ENCODE assay signal across 25 mouse cellular contexts in the genomic region with DNA sequence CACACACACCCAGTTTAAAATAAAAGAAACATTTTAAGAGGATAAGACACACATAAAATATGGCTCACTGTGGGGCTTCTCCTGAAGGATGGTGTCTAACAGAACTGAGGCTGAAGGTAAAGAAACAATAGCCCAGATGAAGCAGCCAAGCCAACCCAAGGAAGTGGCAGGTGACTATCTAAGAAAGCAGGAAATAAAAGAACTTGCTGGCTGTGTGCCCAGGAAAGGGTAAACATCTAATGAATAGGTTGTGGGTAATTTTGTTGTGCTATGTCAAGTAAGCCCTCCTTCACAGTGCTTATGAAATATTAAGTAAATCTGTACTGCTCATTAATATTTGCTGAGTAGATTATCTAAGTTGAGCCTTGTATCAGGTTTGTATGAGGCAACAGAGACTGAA.
"Had no signal": no experiment of that assay in that cellular context is flagged by ENCODE, and none has a peak within 500 bp of the region (broad histone marks: within the 10 kb centered on the region; RNA-seq: fewer than 3 reads in every experiment).

No protein-coding gene starts in this region.

- H3K4me2 ChIP-seq: heart, embryonic 12.5 days; hindbrain, embryonic 12.5 days; hindbrain, embryonic 14.5 days; intestine, embryonic 15.5 days; limb, embryonic 13.5 days; limb, embryonic 15.5 days had no signal

- H3K4me3 ChIP-seq: gastrocnemius, adult 2 months; heart, embryonic 10.5 days; heart, embryonic 12.5 days; hindbrain, embryonic 10.5 days; hindbrain, embryonic 12.5 days; intestine, embryonic 15.5 days; layer of hippocampus, adult 2 months; left cerebral cortex, adult 2 months; limb, embryonic 13.5 days; limb, embryonic 15.5 days had no signal

- H3K27ac ChIP-seq: gastrocnemius, adult 2 months; heart, embryonic 10.5 days; hindbrain, embryonic 10.5 days; hindbrain, embryonic 12.5 days; hindbrain, embryonic 14.5 days; intestine, embryonic 15.5 days; layer of hippocampus, adult 2 months; left cerebral cortex, adult 2 months; limb, embryonic 13.5 days; limb, embryonic 15.5 days had no signal

- H3K36me3 ChIP-seq: heart, embryonic 10.5 days; heart, embryonic 12.5 days; hindbrain, embryonic 10.5 days; hindbrain, embryonic 12.5 days; intestine, embryonic 15.5 days; limb, embryonic 13.5 days; limb, embryonic 15.5 days had no signal

- DNase-seq: gastrocnemius, adult 2 months; gastrocnemius, postnatal 10 days; gastrocnemius, postnatal 25 days; heart, adult 18-20 months; heart, postnatal 10 days; heart, postnatal 4 days; kidney, adult 18-20 months; kidney, adult 8-10 months; kidney, postnatal 10 days; kidney, postnatal 25 days; kidney, postnatal 4 days; left cerebral cortex, postnatal 4 days had no signal

- H3K9me3 ChIP-seq: heart, embryonic 10.5 days; heart, embryonic 12.5 days; hindbrain, embryonic 10.5 days; hindbrain, embryonic 12.5 days; intestine, embryonic 15.5 days; limb, embryonic 13.5 days; limb, embryonic 15.5 days had no signal

- ATAC-seq: hindbrain, embryonic 16.5 days; inflammation-experienced regulatory T-cells, adult 6 months; intestine, embryonic 15.5 days; intestine, postnatal 0 days had no signal

- H3K9ac ChIP-seq: heart, embryonic 12.5 days; hindbrain, embryonic 12.5 days; hindbrain, embryonic 14.5 days; intestine, embryonic 15.5 days; limb, embryonic 13.5 days; limb, embryonic 15.5 days had no signal

- H3K4me1 ChIP-seq: heart, embryonic 10.5 days; heart, embryonic 12.5 days; hindbrain, embryonic 12.5 days; intestine, embryonic 15.5 days; limb, embryonic 13.5 days; limb, embryonic 15.5 days had no signal

- H3K27me3 ChIP-seq: heart, embryonic 12.5 days; hindbrain, embryonic 12.5 days; intestine, embryonic 15.5 days; limb, embryonic 13.5 days; limb, embryonic 15.5 days had no signal
